Mouse (Mus musculus) kidney, adult 2 months (tissue): ENCODE measurements around the gene Helz.

Source experiments
- CTCF ChIP-seq: fragments of 200-500 bp; conservative IDR thresholded peaks from 2 replicates; pipeline ENCODE4 v1.5.1; 2011; ENCODE audit warnings: low read depth, mild to moderate bottlenecking, control low read depth, low read length, moderate library complexity, mixed read lengths; ENCODE audit not compliant: insufficient read depth, insufficient read length
- POLR2A ChIP-seq: fragments of 200-500 bp; IDR thresholded peaks from one replicate; pipeline ENCODE4 v1.6.1; 2011; ENCODE audit warnings: low read depth, low read length, control low read depth

DNA sequence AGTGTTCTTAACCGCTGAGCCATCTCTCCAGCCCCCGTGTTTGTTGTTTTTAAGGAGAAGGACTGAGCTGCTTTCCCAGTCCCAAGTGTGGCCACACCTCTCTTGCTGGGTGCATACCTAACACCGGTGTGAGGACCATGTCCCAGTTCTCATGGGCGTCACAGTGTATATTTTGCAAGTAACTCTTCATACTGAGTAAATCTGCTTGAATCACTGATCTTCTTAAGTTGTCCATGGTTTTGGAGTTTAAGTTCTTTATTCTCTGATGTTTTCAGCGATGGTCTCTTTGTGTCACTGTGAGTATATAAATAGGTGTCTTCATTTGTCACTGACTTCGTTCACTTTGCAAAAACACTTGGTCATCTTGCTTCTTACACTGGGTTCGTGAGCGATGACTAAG, 126.9 kb downstream of the Helz start:
- TF ChIP-seq CTCF (no peak), POLR2A (no peak)
